Mouse (Mus musculus) layer of hippocampus, adult 9-10 months (tissue): ENCODE results near the gene Thap12.

ENCODE experiments used
- DNase-seq: peaks from one replicate; pipeline ENCODE4 v3.0.0; 2022; ENCODE audit warnings: low spot score

Gene Thap12

GRCm38 (mm10) chr7:98760126-98760525 lies 57.2 kb downstream of the Thap12 start:
- DNase-seq = no peak

- DNase-seq = no peak
These were observed 61.0 kb downstream of the Thap12 start for GRCm38 (mm10) chr7:98763911-98764310.

- no peak for DNase-seq
These were observed 64.4 kb downstream of the Thap12 start for GRCm38 (mm10) chr7:98767261-98767660.
